Mouse (Mus musculus): ENCODE measurements around the gene Tubb2a. TPM values are rescaled to one million over a fixed set of nuclear protein-coding genes. Genes with fewer than 3 reads are reported as not detected.

Gene Tubb2a
- total and polyA plus RNA-seq, 3 experiments, result 38.8 to 55.9 TPM; not detected in 1

GRCm38 (mm10) chr13:34054391-34054790, 23.4 kb downstream of the Tubb2a start:
- no peaks in the 10 kb centered on the region for H3K9me3 ChIP-seq (replicated peaks; ENCODE audit: insufficient read depth, low read length)
- H3K27me3 ChIP-seq (ENCODE audit: control insufficient read depth in 1 of 2, insufficient read depth in 2 of 2, low read length in 2 of 2), result no peaks in the 10 kb centered on the region
- no peaks in the 10 kb centered on the region for H3K79me2 ChIP-seq (ENCODE audit: control insufficient read depth, insufficient read depth, low read length, poor library complexity)
- no peak for DNase-seq (ENCODE audit: low read depth, low spot score)
- H3K27ac ChIP-seq (ENCODE audit: control insufficient read depth, low read depth, low read length), result no peak overlapping the region
- no peak overlapping the region for H3K4me3 ChIP-seq (ENCODE audit: control insufficient read depth in 1 of 2, insufficient read depth in 1 of 2, low read depth in 2 of 2, low read length in 2 of 2)
- no peak overlapping the region for H3K9ac ChIP-seq (ENCODE audit: control insufficient read depth, low read depth, low read length, poor library complexity, severe bottlenecking)
- H3K4me1 ChIP-seq (ENCODE audit: control insufficient read depth in 1 of 2, insufficient read depth in 2 of 2, low read length in 2 of 2), result peaks cover 0 to 5% of the 10 kb centered on the region in 2 experiments; a peak in 2 of 4 replicates
- TF ChIP-seq MEF2A (IDR thresholded peaks at IDR 0.05; ENCODE audit: extremely low read depth, insufficient replicate concordance, low read depth, low read length, poor library complexity, severe bottlenecking), result no peak
- TF ChIP-seq NRF1 (IDR thresholded peaks at IDR 0.05; ENCODE audit: insufficient read depth, low read depth, low read length, poor library complexity, severe bottlenecking), result no peak
- no peak for TF ChIP-seq ETS1 (IDR thresholded peaks at IDR 0.05; ENCODE audit: low read depth, low read length)
- TF ChIP-seq USF1 (IDR thresholded peaks at IDR 0.05; ENCODE audit: low read depth, low read length), result no peak
- no peak for TF ChIP-seq UBTF (IDR thresholded peaks at IDR 0.05; ENCODE audit: borderline replicate concordance, insufficient read depth, low read depth, low read length)
- TF ChIP-seq POLR2AphosphoS2 (IDR thresholded peaks at IDR 0.05; ENCODE audit: low read length), result no peak
- H3K36me3 ChIP-seq (ENCODE audit: control insufficient read depth in 1 of 2, insufficient read depth in 2 of 2, low read length in 2 of 2), result peaks cover 0 to 5% of the 10 kb centered on the region in 2 experiments; a peak in 2 of 4 replicates

GRCm38 (mm10) chr13:34053673-34054282, 24.0 kb downstream of the Tubb2a start:
- DNase-seq (ENCODE audit: low read depth, low spot score), result no peak
- Histone ChIP-seq H3K27me3 (ENCODE audit: control insufficient read depth in 1 of 2, insufficient read depth in 2 of 2, low read length in 2 of 2) (no peaks in the 10 kb centered on the region), H3K4me1 (ENCODE audit: control insufficient read depth in 1 of 2, insufficient read depth in 2 of 2, low read length in 2 of 2) (peaks cover 0 to 5% of the 10 kb centered on the region in 2 experiments; a peak in 2 of 4 replicates), H3K79me2 (ENCODE audit: control insufficient read depth, insufficient read depth, low read length, poor library complexity) (no peaks in the 10 kb centered on the region), H3K9me3 (replicated peaks; ENCODE audit: insufficient read depth, low read length) (no peaks in the 10 kb centered on the region), H3K36me3 (ENCODE audit: control insufficient read depth in 1 of 2, insufficient read depth in 2 of 2, low read length in 2 of 2) (peaks cover 0 to 5% of the 10 kb centered on the region in 2 experiments; a peak in 2 of 4 replicates), H3K9ac (ENCODE audit: control insufficient read depth, low read depth, low read length, poor library complexity, severe bottlenecking) (no peak overlapping the region), H3K27ac (ENCODE audit: control insufficient read depth, low read depth, low read length) (no peak overlapping the region), H3K4me3 (ENCODE audit: control insufficient read depth in 1 of 2, insufficient read depth in 1 of 2, low read depth in 2 of 2, low read length in 2 of 2) (no peak overlapping the region)
- TF ChIP-seq HCFC1 (IDR thresholded peaks at IDR 0.05; ENCODE audit: low read depth, low read length) (no peak), KAT2A (conservative IDR thresholded peaks at IDR 0.05; ENCODE audit: low read depth, low read length) (no peak), BHLHE40 (IDR thresholded peaks at IDR 0.05; ENCODE audit: borderline replicate concordance, low read depth, low read length) (no peak), NRF1 (IDR thresholded peaks at IDR 0.05; ENCODE audit: insufficient read depth, low read depth, low read length, poor library complexity, severe bottlenecking) (no peak), ZC3H11A (IDR thresholded peaks at IDR 0.05; ENCODE audit: low read depth, low read length) (no peak), ELF1 (IDR thresholded peaks at IDR 0.05; ENCODE audit: low read depth, low read length) (no peak), SMC3 (IDR thresholded peaks at IDR 0.05; ENCODE audit: low read depth, low read length) (no peak), UBTF (IDR thresholded peaks at IDR 0.05; ENCODE audit: borderline replicate concordance, insufficient read depth, low read depth, low read length) (no peak), CHD1 (IDR thresholded peaks at IDR 0.05; ENCODE audit: low read depth, low read length) (no peak), USF1 (IDR thresholded peaks at IDR 0.05; ENCODE audit: low read depth, low read length) (no peak), CHD2 (IDR thresholded peaks at IDR 0.05; ENCODE audit: low read length) (no peak), GATA1 (IDR thresholded peaks at IDR 0.05; ENCODE audit: low read depth, low read length) (no peak), NELFE (IDR thresholded peaks at IDR 0.05; ENCODE audit: low read depth, low read length) (no peak)
